Mouse (Mus musculus): Measurements from ENCODE around the gene Osbpl3.
A peak's percentile ranks its signal among the peaks of the same experiment; 100 is the strongest.

Gene Osbpl3

DNA sequence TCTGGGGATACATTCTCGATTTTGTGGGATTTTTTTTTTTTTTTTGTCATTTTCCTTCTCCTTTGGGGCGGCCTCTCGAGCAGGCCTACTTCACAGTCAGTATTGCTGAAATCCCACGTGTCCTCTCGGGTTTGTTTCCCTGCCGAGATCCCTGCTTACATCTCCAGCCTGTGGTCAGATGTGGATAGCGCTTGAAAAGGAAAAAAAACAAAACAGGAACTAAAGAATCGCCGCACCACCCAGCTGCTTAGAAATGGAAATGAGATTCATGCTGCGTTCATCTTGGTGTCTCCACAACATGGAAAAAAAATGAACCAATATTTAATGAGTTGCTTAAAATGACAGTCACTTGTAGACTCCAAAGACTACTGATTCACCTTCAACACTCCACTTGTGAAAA is 160.9 kb downstream of the Osbpl3 start:
- no peak for DNase-seq (ENCODE audit: low spot score in 2 of 2)

DNA sequence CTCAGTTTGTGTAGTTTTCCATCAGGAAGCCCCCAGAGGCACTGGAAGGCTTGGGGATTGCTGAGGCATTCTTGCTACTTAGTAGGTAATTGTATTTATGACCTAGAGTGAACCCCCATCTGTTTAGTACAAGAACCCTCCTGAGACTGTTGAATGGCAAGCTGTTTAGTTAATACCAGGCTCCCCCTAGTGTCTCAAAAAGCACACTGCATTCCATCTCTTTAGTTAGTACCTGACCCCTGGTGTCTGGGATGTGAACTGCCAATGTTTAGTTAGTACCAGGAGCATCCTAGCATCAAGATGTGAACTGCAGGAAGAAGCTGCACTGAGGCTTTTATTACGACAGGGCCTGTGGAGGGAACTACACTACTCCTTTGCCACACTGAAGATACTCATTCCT is 161.9 kb downstream of the Osbpl3 start:
- peak; percentile 83 to 85 for DNase-seq (ENCODE audit: low spot score in 2 of 2)

GRCm38 (mm10) chr6:50291650-50292049 is 164.4 kb downstream of the Osbpl3 start:
- DNase-seq (ENCODE audit: low spot score in 2 of 2), result no peak

GRCm38 (mm10) chr6:50286881-50287280 is 169.1 kb downstream of the Osbpl3 start:
- DNase-seq (ENCODE audit: low spot score in 2 of 2), result no peak

DNA sequence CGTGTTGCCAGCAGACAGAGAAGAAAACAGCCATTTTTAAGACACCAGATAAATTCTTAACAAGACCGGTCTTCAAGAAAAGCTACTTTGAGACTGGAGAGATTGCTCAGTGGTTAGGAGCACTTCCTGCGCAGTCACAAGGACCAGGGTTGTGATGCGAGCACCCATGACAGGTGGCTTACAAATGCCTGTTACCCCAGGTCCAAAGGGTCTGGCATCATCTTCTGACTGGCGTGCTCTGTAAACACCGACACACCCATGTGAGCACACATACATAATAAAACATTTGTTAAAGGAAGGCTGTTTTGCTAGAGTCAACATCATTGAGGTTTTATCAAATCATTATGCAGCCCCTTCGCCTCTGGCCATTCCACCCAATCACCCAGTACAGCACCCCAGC is 176.4 kb downstream of the Osbpl3 start:
- DNase-seq (ENCODE audit: low spot score in 2 of 2), result no peak

- no peak for DNase-seq (ENCODE audit: low spot score in 2 of 2)
Observed at GRCm38 (mm10) chr6:50273947-50274346, 182.1 kb downstream of the Osbpl3 start.

DNA sequence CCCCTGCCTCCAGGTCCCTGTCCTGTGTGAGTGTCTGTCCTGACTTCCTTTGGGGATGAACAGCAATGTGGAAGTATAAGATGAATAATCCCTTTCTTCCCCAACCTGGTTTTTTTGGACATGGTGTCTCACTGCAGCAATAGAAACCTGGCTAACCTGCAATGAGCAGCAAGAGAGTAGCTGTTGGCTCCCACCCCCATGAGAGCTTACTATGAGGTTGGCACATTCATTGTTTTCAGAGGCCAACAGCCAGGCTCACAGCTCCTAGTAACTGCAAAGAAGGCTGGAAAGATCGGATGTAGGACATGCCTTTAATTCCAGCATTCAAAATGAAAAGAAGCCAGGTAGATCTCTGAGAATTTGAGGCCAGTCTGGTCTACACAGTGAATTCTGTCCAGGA is 182.6 kb downstream of the Osbpl3 start:
- no peak for DNase-seq (ENCODE audit: low spot score in 2 of 2)

DNA sequence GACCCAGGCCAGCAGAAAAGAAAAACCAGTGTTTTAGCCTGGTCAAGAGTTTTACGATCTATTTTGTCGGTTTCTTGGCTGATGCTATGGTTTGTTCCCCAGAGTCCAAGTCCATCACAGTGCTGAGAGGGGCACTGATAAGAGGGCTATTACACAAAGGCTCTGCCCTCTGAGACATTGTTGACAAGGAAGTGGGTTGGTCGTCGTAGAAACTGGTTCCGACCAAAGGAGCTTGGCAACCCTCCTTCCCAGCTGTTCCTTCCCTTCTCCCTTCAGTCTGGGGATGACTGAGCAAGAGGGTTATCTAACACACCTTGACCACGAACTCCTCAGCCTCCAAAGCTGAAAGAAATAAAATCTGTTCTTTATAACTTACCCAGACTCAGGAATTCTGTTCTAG is 192.3 kb downstream of the Osbpl3 start, which contains the start of gene Gsdme:
TSS of gene Gsdme (minus strand) at position 193 of the 400 bp plus-strand sequence.
- DNase-seq (ENCODE audit: low spot score in 2 of 2), result no peak

DNA sequence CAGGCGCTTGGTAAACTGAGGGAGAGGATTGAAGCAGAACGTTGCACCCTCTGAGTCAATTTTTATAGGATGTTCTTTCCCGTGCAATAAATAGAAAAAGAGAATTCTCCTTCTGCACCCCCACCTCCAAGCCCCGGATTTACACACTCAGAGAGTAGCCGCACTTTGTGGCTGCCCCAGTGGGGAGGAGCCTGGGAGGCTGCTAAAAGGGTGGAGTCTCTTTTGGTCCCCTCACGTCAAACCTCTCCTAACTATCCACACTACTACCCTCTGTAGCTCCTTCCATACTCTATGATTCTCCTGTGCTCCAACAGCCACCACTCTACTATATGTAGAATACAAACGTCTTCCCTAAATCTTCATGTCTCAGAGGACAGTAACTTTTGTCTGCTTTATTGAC is 193.7 kb downstream of the Osbpl3 start:
- DNase-seq (ENCODE audit: low spot score in 2 of 2), result no peak

DNA sequence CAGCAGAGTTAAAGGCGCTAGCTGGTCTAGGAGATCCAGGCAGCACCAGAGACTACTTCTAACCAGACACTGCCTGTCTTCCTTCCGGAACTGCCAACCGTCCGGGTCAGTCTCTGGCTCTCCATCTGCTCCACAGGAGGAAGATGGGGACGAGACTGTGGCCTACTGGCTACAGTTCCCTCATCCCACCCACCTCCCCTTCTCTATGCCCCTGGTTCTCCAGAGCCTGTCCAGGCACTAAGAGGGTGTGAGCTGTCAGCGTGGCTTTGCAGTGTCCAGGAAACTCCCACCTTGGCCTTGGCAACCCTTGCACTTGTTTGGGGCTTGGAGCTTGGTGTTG is 194.1 kb downstream of the Osbpl3 start:
- no peak for DNase-seq (ENCODE audit: low spot score in 2 of 2)

- DNase-seq (ENCODE audit: low spot score in 2 of 2), result peak; percentile 80 to 85
Observed at GRCm38 (mm10) chr6:50261201-50261921, 194.6 kb downstream of the Osbpl3 start.

- DNase-seq (ENCODE audit: low spot score in 2 of 2), result no peak
Observed at GRCm38 (mm10) chr6:50255356-50255755, 200.6 kb downstream of the Osbpl3 start.

GRCm38 (mm10) chr6:50254723-50255184 is 201.2 kb downstream of the Osbpl3 start:
- DNase-seq (ENCODE audit: low spot score in 2 of 2), result peak; percentile 65 to 71

DNA sequence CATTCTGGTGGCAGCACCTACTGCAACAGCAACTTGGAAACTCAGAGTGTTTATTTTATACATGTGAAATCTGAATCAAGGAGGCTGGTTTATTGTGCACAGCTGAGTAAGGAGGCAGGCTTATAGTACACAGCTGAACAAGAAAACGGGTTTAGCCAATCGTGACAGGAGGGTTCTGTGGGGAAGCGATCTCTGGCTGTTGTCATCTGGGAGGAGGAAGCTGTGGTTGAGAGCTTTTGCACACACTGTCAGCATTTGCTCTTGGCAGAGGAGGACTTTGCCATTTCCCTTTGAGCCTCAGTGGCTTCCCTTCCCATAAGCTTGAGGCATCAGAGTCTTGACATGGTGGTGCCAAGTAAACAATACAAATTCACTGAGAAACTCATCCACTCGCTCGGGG is 203.3 kb downstream of the Osbpl3 start:
- no peak for DNase-seq (ENCODE audit: low spot score in 2 of 2)

DNA sequence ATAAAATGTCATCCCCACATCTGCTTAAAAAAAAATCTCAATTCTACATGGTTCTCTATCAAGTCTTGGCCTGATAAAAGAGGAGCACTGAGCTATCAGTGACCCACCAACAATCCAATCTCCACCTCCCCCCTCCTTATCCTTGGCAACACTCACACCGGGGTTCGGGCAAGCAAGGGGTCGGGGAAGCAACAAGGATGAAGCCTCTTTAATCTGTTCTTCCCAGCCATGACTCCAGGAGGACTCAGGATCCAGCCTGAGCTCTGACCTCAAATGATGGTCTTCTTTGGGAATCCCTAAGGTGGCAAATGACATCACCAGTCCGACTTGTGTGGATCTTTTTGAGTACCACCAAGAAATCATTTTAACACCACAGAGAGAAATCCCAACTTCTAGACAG is 208.2 kb downstream of the Osbpl3 start:
- no peak for DNase-seq (ENCODE audit: low spot score in 2 of 2)

- no peak for DNase-seq (ENCODE audit: low spot score in 2 of 2)
Observed at GRCm38 (mm10) chr6:50247356-50247755, 208.6 kb downstream of the Osbpl3 start.

GRCm38 (mm10) chr6:50244967-50245366 is 211.0 kb downstream of the Osbpl3 start:
- DNase-seq (ENCODE audit: low spot score in 2 of 2), result no peak

DNA sequence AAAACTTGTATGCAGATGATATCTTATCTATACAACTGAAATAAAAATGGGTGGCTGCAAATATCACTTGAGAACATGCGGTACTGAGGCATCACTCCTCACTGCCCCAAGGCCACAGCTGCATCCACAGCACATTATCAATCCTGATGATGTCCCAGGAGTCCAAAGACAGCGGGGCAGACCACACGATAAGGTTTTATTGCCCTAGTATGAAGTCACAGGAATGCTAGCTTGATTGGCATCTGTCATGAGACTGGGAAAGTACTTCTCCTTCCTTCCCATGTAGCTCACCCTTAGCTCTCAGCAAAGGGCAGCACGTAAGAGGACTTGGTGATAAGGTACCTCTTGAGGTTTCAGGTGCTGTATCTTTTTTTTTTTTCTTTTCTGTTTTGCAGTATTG is 211.9 kb downstream of the Osbpl3 start:
- no peak for DNase-seq (ENCODE audit: low spot score in 2 of 2)

Measured in right cerebral cortex, adult 2 months (tissue).